Mouse (Mus musculus) embryo, embryonic 11 days (tissue): ENCODE data around the gene Ak4.
A peak's percentile ranks its signal among the peaks of the same experiment; 100 is the strongest.

Source experiments
- DNase-seq: peaks from one replicate; pipeline ENCODE4 v3.0.0-alpha.2; 2015

Ak4 gene

DNA sequence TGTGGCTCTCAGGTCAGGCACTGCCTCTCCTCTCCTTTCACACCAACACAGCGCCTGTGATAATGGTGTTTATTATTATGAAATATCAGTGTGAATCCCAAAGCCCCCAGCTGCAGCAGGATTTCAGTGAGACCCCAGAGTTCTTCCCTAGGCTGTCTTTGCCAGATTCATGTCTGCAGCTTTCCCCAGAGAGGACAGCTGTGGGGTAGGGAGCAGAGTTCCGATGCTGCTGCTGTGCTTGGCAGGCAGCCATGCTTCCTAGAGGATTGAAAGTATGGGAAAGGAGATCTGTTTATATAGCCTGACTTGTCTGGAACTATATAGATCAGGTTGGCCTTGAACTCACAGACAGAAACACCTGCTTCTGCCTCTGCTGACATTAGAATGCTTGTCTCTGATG, 43.0 kb downstream of the Ak4 start:
- DNase-seq = no peak

GRCm38 (mm10) chr4:101466264-101466663, 47.2 kb downstream of the Ak4 start:
- DNase-seq = no peak

DNA sequence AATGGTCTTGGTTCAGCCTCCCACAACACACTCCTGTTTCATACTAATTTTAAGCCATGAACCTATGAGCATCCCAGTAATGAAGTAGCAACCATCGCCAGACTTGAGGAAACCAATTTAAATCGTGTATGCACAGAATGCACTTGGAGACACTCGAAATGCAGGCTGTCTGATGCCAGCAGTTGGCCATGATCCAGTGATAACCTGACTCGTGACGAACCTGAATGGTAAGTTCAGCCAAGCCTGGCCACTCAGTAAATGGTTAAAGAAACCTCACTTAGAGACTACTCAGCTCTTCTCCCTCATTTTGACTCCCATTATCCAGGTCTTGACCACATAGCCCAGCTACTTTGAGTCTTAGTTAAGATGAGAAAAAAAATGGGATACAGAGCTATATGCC, 50.2 kb downstream of the Ak4 start:
- DNase-seq = no peak

DNA sequence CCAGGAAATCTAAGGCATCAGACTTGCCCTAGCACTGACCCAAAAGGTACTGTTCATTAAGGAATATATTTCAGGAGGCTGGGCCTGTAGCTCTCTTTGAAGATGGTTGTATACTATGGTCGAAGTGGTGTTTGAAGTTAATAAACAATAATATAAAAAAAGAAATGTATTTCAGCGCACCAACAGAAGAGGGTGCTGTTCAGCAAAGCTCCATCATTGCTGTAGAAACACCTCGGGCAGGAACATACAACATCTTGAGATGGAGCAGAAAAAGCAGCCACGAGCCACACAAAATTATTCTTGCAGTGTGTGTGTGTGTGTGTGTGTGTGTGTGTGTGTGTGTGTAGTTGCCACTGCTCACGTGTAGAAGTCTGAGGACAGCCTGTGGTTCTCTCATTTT, 51.5 kb downstream of the Ak4 start:
- DNase-seq = peak; percentile 23

DNA sequence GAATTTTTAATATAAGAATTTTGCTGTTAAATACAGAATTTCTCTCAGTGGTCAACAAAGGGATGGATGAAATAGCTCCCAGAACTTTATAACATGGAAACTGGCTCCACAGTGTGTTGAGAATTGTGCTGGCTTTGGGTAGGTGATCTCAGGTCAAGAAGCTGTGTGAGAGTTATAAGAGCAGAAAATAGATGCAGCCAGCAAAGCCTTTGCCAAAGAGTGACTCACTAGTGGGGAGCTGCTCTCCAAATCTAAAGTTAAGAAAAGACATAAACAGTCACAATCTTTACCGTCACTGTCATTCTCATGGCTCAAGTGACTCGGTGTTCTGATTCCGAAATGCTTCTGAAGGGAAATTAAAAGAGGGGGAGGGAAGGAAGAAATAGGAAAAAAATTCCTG, 53.7 kb downstream of the Ak4 start:
- no peak for DNase-seq

DNA sequence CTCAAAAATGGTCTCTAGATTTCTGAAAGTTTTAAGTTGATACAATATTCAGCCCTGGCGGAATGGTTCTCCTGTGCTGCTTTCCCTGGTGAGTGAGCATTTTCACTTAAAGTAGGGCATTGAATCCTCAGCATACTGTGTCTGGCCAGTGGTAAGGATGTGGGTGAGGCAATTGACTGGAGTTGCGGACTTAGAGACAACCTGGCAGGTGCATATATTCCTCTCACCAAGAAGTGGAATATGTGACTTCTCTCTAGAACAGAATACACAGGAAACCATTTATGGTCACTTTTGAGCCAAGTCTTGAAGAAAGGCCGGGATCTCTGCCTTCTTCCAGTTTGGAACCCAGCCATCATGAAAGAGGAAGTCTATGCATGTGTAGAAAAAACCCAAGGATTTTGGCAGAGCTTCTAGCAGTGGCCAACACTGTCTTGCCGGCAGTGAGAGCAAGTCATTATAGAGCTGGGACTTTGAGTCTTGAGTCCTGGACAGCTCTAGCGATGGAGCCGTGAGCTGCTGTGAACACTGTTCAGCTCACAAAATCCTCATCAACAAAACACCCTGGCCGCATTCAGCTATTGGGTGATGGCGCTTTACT, 71.3 kb downstream of the Ak4 start:
- DNase-seq = no peak

DNA sequence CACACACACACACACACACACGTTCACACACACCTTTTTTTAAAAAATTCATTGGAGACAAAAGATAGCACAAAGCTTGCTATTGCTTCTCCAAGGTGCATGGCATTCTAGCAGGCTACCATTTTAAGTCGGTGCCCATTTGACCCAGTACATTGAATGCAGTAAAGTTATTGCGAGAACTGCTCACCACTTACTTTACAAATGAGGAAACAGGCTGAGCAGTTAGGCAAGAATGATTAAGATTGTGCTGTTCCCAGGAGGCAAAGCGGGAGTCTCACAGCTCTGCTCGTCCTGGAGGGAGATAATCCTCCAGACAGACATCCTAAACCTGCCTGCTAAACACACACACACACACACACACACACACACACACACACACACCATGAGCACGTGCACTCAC, 72.6 kb downstream of the Ak4 start:
- no peak for DNase-seq

DNA sequence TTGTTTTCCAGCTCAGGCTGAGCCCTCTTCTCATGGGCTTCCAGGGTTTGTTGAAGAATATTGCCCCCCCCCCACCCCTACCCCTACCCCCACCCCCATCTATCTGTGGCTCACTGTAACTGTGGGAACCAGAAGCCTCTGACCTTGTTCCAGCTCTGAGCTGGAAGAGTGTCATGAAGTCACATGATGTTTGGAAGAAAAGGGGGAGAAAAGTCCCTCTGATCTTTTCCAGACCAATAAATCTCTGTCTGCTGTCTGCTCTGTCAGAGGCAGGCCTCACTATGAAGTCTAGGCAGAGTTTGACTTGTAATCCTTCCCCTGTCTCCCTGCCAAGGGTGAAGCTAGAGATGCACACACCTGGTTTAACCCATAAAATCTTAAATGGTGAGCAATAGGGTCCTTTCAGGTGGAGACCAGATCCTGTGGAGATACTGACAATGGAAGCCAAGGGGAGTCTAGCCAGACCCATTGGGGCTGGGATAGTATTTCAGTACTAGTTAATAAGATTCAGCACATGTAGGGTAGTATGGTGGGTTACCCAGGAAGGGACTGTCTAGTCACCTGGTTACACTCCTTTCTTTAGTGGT, 74.6 kb downstream of the Ak4 start:
- DNase-seq = peak; percentile 18

- no peak for DNase-seq
These were observed 77.1 kb downstream of the Ak4 start for GRCm38 (mm10) chr4:101496188-101496533.

DNA sequence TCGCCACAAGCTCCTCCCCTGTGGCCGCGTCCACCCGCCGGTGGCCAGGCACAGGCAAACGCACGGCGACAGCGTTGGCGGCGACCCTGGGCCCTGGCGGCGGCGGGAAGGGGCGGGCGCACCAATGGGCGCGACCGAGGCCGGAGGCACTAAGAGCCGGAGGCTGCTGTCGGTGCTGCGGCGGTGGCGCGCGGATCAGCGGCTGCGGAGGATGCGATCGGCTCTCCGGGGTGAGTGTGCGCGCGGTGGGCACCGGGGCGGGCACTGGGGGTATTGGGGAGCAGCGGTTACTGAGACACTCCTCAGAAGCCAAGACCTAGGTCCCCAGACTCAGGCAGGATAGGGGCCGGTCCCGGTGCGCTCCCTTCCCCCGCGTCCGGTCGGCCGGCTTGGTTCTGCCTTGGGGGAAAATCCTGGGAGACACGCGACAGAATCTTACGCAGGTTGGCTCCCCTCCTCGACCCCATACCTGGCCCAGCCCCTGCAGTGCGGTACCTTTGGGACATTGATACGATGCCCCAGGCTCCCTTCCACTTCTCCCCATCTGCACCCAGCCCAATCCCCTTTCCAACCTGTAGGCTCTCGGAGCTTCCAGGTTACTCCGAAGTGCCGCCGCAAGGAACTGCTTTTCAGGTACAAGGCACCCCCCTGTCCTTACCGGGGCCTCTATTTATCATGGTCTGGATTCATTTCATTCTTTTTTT, 77.6 kb downstream of the Ak4 start, which contains the start of gene Dnajc6:
Gene Dnajc6, plus strand, starts transcription at position 115 of the 704 bp plus-strand sequence.
- peak; percentile 75 for DNase-seq

DNA sequence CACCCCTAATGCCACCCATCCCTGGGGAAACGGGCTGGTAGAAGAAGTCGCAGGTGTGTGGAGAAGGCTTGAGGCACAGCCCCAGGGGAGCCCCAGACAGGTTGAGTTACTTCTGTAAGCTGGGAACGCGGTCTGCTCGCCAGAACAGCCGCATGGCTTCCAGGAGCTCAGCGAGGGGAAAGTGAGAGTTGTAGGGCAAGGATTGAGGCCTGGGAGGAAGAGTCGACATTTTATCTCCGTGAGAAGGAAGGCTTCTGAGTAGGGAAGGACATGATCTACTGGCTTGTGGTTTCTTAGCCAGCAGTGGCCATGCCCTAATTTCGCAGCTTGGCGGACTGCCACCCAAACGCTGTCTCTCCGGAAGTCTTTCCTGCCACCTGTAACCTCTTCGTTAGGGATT, 78.3 kb downstream of the Ak4 start:
- peak; percentile 41 for DNase-seq

DNA sequence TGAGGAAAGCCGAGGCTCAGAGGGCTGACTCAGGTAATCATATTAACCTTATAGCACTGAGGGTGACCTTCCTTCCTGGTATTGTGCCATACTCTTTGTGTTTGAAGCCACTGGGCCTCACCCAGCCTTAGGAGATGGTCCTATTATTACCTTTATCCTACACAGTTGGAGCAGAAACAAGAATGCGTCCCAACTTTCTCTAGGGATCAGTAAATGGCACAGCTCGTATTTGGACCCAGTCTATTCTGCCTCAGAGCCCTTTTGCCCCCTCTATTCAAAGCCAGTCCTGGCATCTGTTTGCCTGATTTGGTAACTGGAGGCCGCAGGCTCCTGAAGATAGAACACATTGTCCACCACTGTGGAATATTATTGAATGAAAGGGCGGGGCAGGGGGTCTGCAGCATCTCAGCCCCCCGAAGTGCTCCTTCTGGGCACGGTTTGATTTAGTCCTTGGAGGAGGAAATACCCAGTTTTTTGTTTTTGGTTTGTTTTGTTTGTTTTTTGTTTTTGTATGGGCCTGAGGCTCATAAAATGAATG, 85.5 kb downstream of the Ak4 start:
- DNase-seq = no peak

GRCm38 (mm10) chr4:101505966-101506365, 86.9 kb downstream of the Ak4 start:
- no peak for DNase-seq

DNA sequence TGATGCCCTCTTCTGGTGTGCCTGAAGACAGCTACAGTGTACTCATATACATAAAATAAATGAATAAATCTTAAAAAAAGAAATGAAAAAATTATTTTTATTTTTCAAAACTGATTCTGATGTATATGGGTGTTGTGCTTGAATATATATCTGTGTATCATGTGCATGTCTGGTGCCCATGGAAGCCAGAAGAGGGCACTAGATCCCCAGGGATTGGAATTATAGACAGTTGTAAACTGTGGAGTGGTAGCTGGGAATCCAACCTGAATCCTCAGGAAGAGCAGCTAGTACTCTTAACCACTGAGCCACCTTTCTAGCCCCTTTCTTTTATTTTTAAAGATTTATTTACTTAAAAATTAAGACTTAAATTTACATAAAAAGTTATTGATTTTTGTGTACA, 87.3 kb downstream of the Ak4 start:
- no peak for DNase-seq

DNA sequence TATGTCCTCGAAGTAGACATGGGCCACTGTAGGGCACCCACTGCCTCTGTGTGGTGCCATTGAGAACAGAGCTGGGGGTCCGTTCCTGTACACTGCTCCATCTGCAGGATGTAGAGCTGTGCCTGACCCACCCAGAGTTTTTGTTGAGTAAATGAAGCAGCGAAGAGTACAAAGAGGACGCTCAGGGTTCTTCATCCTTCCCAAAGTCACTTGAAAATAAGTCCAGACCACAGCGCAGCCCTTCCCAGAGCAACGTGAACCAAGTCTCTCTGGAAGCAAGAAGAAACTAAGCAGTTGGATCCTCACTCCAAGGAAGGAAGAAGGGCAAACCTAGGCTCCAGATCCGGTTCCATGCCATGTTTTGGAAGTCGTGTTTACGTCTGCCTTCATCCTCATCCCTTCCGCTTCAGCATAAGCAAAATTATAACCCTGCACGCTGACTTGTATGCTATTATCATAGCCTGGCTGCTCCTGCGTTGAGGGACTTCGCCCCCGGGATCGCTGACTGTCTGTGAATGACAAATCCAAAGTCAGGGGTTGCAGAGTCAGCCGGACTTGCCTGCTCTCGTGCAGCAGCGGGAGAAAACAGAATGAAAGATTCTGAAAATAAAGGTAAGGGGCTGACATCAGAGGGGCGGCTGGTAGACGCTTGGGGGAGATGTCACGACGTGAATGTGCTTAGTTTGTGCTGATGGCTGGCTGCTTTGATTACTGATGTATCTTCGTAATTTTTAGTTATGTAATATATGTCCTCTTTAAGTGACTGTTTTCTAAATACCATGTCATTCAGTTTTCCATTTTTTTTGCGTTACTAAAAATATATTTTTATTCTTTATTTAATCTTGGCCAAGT, 88.7 kb downstream of the Ak4 start:
- peak; percentile 68 for DNase-seq

DNA sequence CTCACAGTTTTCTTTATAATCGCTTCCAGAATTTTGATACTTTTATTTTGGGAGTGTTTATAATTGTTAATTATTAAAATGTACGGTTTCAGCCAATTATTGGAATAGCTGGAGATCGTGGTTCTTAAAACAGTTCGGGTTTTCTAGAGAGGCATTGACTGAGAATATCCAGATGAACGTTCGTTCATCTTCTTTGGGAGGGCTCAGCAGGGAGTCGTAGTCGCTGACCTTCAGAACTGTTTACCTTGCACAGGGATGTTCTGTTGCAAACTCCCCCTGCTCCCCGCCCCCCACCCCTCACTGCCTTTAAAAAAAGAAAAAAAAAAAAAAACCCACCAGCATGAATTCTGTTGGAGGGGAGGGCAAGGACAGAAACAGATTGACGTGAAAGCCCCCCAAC, 89.4 kb downstream of the Ak4 start:
- no peak for DNase-seq

DNA sequence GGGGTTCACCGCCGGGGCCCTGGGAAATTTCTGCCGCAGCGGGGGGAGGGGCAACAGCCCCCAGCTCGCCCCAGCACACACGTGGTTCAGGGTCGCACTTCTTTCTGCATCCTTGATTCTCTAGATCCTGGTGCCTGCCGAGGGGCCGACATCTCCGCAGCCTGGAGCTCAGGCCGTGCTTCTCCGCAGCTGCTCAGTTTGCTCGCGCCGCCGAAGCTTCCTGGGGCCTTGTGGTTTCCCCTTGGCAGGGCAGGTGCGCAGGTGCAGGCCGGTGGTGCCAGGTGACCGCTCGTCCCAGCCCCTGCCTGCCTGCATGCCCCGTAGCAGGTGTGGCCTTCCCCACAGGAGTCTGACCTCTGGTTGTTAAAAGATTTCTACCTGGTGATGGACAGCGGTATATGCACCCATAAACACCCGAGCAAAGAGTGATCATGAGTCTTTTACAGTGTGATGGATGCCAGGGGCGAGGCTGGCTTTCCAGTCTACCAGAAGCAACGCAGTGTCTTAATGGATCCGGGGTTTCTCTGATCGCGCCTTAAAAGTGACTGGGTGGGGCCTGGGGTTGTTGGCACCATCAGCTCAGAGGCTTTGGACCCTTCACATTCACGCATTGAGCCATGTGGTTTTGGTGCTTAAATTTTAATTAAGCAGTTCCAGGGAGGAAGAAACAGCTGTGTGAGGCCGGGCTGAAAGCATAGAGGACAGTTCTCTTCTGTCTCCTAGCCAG, 89.9 kb downstream of the Ak4 start:
- peak; percentile 70 for DNase-seq

GRCm38 (mm10) chr4:101510111-101510903, 91.2 kb downstream of the Ak4 start:
- no peak for DNase-seq

- no peak for DNase-seq
These were observed 91.8 kb downstream of the Ak4 start for GRCm38 (mm10) chr4:101510904-101511210.

DNA sequence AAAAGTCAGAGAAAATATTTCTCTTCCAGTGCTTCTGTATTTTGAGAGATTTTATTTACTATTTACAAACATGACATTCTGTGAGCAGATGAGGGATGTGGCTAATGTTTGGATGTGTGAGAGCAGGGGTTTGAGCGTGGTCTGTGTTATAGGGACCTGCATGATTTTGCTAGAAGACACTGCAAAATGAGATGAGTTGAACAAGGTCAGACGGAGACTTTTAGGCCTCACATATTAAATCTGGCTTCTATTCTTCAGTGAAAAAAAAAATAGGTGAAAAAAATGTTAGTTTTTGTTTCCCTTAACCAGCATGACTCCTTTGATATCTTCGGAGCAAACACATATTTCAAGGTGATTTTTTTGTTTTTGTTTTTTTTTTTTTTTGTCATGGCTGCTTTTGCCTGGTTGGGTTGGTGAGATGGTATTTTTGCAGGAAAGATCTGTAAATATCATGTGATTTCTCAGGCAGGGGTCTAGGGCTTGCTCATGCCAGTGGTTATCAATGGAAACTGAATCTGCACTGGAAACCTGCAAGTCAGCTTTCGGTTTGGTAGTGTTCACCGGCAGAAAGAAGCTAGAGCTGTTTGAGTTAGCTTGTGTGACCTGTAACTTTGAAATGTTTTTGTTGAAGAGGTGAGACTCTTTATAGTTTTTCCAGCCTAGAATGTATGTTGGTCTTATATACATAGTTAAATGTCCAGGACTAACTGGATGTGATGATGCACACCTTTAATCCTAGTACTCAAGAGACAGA, 92.9 kb downstream of the Ak4 start:
- no peak for DNase-seq

DNA sequence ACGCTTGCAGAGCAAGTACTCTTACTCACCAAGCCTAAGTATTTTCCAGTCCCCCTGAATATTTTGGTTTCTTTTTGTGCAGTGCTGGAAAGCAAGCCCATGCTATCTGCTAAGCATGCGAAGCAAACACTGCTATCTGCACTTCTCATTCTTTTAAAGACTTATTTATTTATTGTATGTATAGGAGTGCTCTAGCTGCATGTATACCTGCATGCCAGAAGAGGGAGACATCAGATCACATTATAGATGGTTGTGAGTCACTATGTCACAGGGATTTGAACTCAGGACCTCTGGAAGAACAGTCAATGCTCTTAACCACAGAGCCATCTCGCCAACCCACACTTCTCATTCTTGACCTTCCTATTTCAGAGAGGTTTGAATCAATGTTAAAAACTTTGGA, 94.2 kb downstream of the Ak4 start:
- no peak for DNase-seq
